Mouse (Mus musculus): ENCODE data around the gene Pnpla2. TPM values are rescaled to one million over a fixed set of nuclear protein-coding genes. Genes with fewer than 3 reads are reported as not detected.
A peak's percentile ranks its signal among the peaks of the same experiment; 100 is the strongest.
"Not testable (repeated sequence)": the region's sequence is repeated elsewhere in the genome, so short reads cannot be mapped to it uniquely, and the experiment has no call there.

The Pnpla2 gene
- polyA plus RNA-seq (2012; ENCODE audit: insufficient read depth, insufficient read length, low replicate concordance, missing spikeins) = not detected in 2 replicates

- TF ChIP-seq CTCF (IDR thresholded peaks at IDR 0.05; ENCODE audit: insufficient read depth, low read depth, low read length) = no peak
- TF ChIP-seq POLR2A (IDR thresholded peaks at IDR 0.05; ENCODE audit: insufficient read depth, low read depth, low read length) = peak; percentile 73
- peaks cover 19% of the 10 kb centered on the region for H3K4me1 ChIP-seq (ENCODE audit: control insufficient read depth, insufficient read depth, low read length)
- H3K4me3 ChIP-seq (ENCODE audit: insufficient read depth, low read depth, low read length) = peak within 1 kb of the TSS; percentile 78
- H3K27ac ChIP-seq (ENCODE audit: insufficient read depth, low read depth, low read length) = peak within 1 kb of the TSS; percentile 24; the same call in 1 of the 2 replicates
- 1% methylated on average over 45 of the region's 45 CpGs for WGBS
Observed at GRCm38 (mm10) chr7:141454967-141455551, at the start of gene Pnpla2. TSS of gene Pnpla2 (plus strand) at chr7:141455198.

GRCm38 (mm10) chr7:141405466-141405865 lies 49.5 kb upstream of the Pnpla2 start:
- WGBS = 71% methylated on average over 4 of the region's 4 CpGs
- no peak overlapping the region for H3K4me3 ChIP-seq (ENCODE audit: insufficient read depth, low read depth, low read length)
- TF ChIP-seq POLR2A (IDR thresholded peaks at IDR 0.05; ENCODE audit: insufficient read depth, low read depth, low read length) = no peak
- no peak for TF ChIP-seq CTCF (IDR thresholded peaks at IDR 0.05; ENCODE audit: insufficient read depth, low read depth, low read length)
- peaks cover 8% of the 10 kb centered on the region for H3K4me1 ChIP-seq (ENCODE audit: control insufficient read depth, insufficient read depth, low read length)
- no peak overlapping the region for H3K27ac ChIP-seq (ENCODE audit: insufficient read depth, low read depth, low read length)

DNA sequence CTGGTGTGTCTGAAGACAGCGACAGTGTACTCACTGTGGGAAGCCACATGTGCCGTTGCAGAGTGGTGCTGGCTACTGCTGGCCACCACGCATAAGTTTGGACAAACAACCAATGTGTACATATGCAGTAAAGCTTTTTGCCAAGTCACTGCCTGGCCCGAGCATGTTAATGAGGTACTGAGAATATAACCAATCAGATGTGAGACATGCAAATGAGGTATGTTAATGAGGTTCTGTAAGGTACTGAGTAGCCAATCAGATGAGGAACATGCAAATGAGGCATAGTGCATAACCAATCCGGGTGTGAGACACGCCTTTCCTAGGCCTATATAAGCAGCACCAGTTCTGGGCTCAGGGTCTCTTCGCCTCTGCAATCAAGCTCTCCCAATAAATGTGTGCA lies 47.3 kb upstream of the Pnpla2 start:
- H3K27ac ChIP-seq (ENCODE audit: insufficient read depth, low read depth, low read length); H3K4me3 ChIP-seq (ENCODE audit: insufficient read depth, low read depth, low read length): not testable (repeated sequence)
- peaks cover 15% of the 10 kb centered on the region for H3K4me1 ChIP-seq (ENCODE audit: control insufficient read depth, insufficient read depth, low read length)
- 96% methylated on average over 7 of the region's 7 CpGs for WGBS

GRCm38 (mm10) chr7:141408833-141409232 lies 46.2 kb upstream of the Pnpla2 start:
- H3K4me3 ChIP-seq (ENCODE audit: insufficient read depth, low read depth, low read length) = no peak overlapping the region
- peaks cover 19% of the 10 kb centered on the region for H3K4me1 ChIP-seq (ENCODE audit: control insufficient read depth, insufficient read depth, low read length)
- no peak for TF ChIP-seq POLR2A (IDR thresholded peaks at IDR 0.05; ENCODE audit: insufficient read depth, low read depth, low read length)
- TF ChIP-seq CTCF (IDR thresholded peaks at IDR 0.05; ENCODE audit: insufficient read depth, low read depth, low read length) = peak; percentile 73; the same call in 1 of the 2 replicates
- 9% methylated on average over 11 of the region's 11 CpGs for WGBS
- H3K27ac ChIP-seq (ENCODE audit: insufficient read depth, low read depth, low read length) = no peak overlapping the region

DNA sequence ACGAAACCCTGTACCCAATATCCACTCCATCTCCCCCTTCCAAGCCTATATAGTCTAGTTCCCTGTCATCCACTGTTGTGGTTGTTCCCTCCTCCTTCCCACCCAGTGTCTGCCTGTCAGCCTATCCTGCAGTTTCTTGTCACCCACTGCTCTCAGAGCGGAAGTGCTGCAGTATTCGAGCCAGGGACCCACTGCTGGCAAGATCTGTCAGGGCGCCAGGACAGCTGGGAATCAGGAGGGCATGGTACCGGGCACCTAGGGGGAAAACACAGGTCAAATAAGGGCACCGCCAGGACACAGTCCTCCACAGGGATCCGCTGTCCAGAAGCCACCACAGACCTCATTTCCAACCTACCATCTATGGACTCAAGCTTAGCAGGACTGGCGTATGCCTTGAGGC lies 44.4 kb upstream of the Pnpla2 start:
- Histone ChIP-seq H3K27ac (ENCODE audit: insufficient read depth, low read depth, low read length) (no peak overlapping the region), H3K4me3 (ENCODE audit: insufficient read depth, low read depth, low read length) (no peak overlapping the region), H3K4me1 (ENCODE audit: control insufficient read depth, insufficient read depth, low read length) (peaks cover 21% of the 10 kb centered on the region)
- WGBS = 61% methylated on average over 8 of the region's 8 CpGs
- no peak for TF ChIP-seq POLR2A (IDR thresholded peaks at IDR 0.05; ENCODE audit: insufficient read depth, low read depth, low read length)
- TF ChIP-seq CTCF (IDR thresholded peaks at IDR 0.05; ENCODE audit: insufficient read depth, low read depth, low read length) = no peak

GRCm38 (mm10) chr7:141411667-141412066 lies 43.3 kb upstream of the Pnpla2 start:
- Histone ChIP-seq H3K4me3 (ENCODE audit: insufficient read depth, low read depth, low read length) (no peak overlapping the region), H3K27ac (ENCODE audit: insufficient read depth, low read depth, low read length) (no peak overlapping the region), H3K4me1 (ENCODE audit: control insufficient read depth, insufficient read depth, low read length) (peaks cover 21% of the 10 kb centered on the region)
- TF ChIP-seq POLR2A (IDR thresholded peaks at IDR 0.05; ENCODE audit: insufficient read depth, low read depth, low read length) = no peak
- TF ChIP-seq CTCF (IDR thresholded peaks at IDR 0.05; ENCODE audit: insufficient read depth, low read depth, low read length) = no peak
- 88% methylated on average over 1 of the region's 1 CpGs for WGBS

DNA sequence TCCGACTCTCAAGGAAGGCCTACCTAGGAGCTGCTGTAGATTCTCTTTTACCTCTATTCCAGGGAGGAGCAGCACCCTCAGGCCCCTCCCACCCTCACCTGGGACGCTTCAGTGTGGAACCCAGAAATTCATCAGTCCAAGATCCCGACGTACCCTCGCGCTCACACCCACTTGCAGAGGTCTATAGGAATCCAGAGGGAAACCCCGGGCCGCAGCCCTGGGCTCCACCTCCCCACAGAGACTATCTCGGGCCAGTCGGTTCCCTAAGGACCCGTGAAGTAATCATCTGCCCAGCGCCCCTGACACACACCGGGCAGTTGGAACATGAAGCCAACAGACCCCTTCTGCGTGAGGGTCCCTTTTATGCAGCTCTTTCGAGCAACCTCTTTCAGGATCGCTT lies 41.7 kb upstream of the Pnpla2 start:
- WGBS = 2% methylated on average over 16 of the region's 16 CpGs
- peaks cover 21% of the 10 kb centered on the region for H3K4me1 ChIP-seq (ENCODE audit: control insufficient read depth, insufficient read depth, low read length)
- peak overlapping the region; percentile 94 for H3K4me3 ChIP-seq (ENCODE audit: insufficient read depth, low read depth, low read length)
- TF ChIP-seq POLR2A (IDR thresholded peaks at IDR 0.05; ENCODE audit: insufficient read depth, low read depth, low read length) (no peak), CTCF (IDR thresholded peaks at IDR 0.05; ENCODE audit: insufficient read depth, low read depth, low read length) (no peak)
- H3K27ac ChIP-seq (ENCODE audit: insufficient read depth, low read depth, low read length) = peak overlapping the region; percentile 68

DNA sequence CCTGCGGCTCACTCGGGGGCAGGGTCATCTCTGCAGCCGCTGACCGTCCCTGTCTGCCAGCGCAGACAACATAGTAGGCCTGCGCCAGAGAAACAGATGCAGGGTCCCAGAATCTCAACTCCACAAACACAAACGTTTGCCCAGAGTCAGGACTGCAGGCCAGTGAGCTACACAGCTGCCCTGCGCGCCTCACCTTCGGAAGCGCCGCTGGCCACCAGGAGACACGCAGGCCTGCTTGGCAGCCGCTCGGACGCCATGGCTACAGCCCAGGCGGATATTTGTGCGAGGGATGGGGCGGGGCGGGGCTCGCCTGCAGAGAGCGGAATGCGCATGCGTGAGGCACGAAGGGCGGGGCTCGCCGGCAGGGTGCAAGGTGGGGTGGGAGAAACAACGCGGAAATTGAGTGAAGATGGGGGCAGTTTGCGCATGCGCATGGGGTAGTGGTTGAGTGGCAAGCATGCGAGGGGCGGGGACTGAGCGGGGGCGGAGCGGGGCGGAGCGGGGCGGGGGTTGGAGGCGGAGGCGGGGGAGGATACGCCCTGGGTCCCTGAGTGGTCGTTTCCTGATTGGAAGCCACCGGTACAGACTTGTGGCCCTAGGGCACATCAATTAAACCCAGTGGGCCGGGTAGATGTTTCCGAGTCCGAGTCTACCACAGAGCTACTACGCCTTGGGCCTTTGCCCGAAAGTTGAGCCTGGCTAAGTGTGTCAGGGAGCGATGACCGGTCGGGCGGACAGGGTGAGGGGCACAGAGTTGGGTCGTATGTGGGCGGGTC lies 41.0 kb upstream of the Pnpla2 start, which contains the start of gene Gatd1:
Gatd1 (minus strand) TSS at position 328 of the 776 bp plus-strand sequence.
- under 1% methylated on average over 52 of the region's 56 CpGs for WGBS
- Histone ChIP-seq H3K4me1 (ENCODE audit: control insufficient read depth, insufficient read depth, low read length) (peaks cover 20% of the 10 kb centered on the region), H3K27ac (ENCODE audit: insufficient read depth, low read depth, low read length) (peak within 1 kb of the TSS; percentile 74), H3K4me3 (ENCODE audit: insufficient read depth, low read depth, low read length) (peak within 1 kb of the TSS; percentile 94)
- TF ChIP-seq CTCF (IDR thresholded peaks at IDR 0.05; ENCODE audit: insufficient read depth, low read depth, low read length) (no peak; the same call in 1 of the 2 replicates), POLR2A (IDR thresholded peaks at IDR 0.05; ENCODE audit: insufficient read depth, low read depth, low read length) (peak; percentile 85)

DNA sequence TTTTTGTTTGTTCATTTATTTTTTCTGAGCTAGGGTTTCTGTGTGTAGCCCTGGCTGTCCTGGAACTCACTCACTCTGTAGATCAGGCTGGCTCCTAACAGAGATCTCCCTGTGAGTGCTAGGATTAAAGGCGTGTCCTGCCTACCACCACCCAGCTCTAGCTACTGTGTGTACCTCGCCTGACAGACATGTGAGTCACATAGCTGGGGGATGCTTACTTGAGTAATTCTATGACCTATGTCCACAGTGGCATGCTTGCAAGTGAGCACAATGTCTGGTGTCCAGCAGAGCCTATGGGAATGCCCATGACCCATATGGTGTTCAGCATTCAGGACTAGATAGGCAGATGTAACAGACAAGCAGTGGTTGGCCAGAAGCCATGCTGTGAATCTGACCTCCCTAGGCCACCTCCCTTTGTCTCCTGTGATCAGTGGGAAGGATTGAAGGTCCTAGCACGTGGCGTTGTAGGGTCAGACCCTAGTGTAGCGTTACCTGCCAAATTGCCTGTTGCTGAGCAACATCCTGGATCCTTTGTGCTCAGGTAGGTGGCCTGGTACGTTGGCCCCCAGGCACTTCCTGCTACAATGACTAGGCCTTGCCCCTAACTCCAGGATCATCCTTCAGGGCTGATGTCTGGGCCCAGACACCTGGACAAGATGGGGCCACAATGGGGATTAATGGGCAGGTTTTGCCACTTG lies 38.7 kb upstream of the Pnpla2 start:
- Histone ChIP-seq H3K4me3 (ENCODE audit: insufficient read depth, low read depth, low read length) (no peak overlapping the region), H3K4me1 (ENCODE audit: control insufficient read depth, insufficient read depth, low read length) (peaks cover 10% of the 10 kb centered on the region), H3K27ac (ENCODE audit: insufficient read depth, low read depth, low read length) (no peak overlapping the region)
- 87% methylated on average over 6 of the region's 6 CpGs for WGBS
- TF ChIP-seq POLR2A (IDR thresholded peaks at IDR 0.05; ENCODE audit: insufficient read depth, low read depth, low read length) (no peak), CTCF (IDR thresholded peaks at IDR 0.05; ENCODE audit: insufficient read depth, low read depth, low read length) (no peak)
